Mouse (Mus musculus) myocyte (in vitro differentiated cells): ENCODE measurements at regions not wholly inside any gene's neighbourhood (a gene's known extent, or its start where the extent isn't known, plus 50 kb on each side); places are given as distances from the start of the nearest gene placed in this dataset.

ENCODE experiments used
- CEBPB ChIP-seq: IDR thresholded peaks from 2 replicates; pipeline ENCODE4 v1.6.1; 2011; ENCODE audit warnings: mild to moderate bottlenecking, moderate library complexity; ENCODE audit not compliant: poor library complexity, insufficient read depth, severe bottlenecking
- E2F4 ChIP-seq: IDR thresholded peaks from one replicate; pipeline ENCODE4 v1.6.1; 2011; ENCODE audit warnings: mild to moderate bottlenecking, control low read depth, moderate library complexity; ENCODE audit not compliant: insufficient read depth
- MAX ChIP-seq: IDR thresholded peaks from one replicate; pipeline ENCODE4 v1.6.1; 2011; ENCODE audit warnings: low read depth, mild to moderate bottlenecking, control low read depth
- MYOD1 ChIP-seq, 3 experiments: IDR thresholded peaks; one replicate each; pipeline ENCODE4 v1.6.1; 2011; ENCODE audit warnings: control low read depth in 2 of 3, low read depth in 2 of 3, mild to moderate bottlenecking in 2 of 3, moderate library complexity in 1 of 3; ENCODE audit not compliant: insufficient read length in 2 of 3, control insufficient read depth in 1 of 3
- MYOG ChIP-seq, 3 experiments: IDR thresholded peaks; one replicate each; pipeline ENCODE4 v1.6.1; 2011; ENCODE audit warnings: control low read depth in 2 of 3, low read depth in 2 of 3, mild to moderate bottlenecking in 2 of 3; ENCODE audit not compliant: insufficient read length in 2 of 3, control insufficient read depth in 1 of 3, insufficient read depth in 1 of 3
- POLR2A ChIP-seq: IDR thresholded peaks from one replicate; pipeline ENCODE4 v1.6.1; 2011; ENCODE audit warnings: low read depth, mild to moderate bottlenecking, control low read depth, moderate library complexity; ENCODE audit not compliant: insufficient read length
- POLR2AphosphoS2 ChIP-seq: IDR thresholded peaks from one replicate; pipeline ENCODE4 v1.6.1; 2011; ENCODE audit warnings: low read depth, control low read depth; ENCODE audit not compliant: insufficient read length
- TCF12 ChIP-seq: IDR thresholded peaks from one replicate; pipeline ENCODE4 v1.6.1; 2011; ENCODE audit warnings: mild to moderate bottlenecking, control low read depth; ENCODE audit not compliant: poor library complexity, insufficient read depth, severe bottlenecking
- TCF3 ChIP-seq: IDR thresholded peaks from one replicate; pipeline ENCODE4 v1.6.1; 2011; ENCODE audit warnings: low read depth, control low read depth; ENCODE audit not compliant: insufficient read length
- USF1 ChIP-seq: IDR thresholded peaks from one replicate; pipeline ENCODE4 v1.6.1; 2011; ENCODE audit warnings: low read depth, mild to moderate bottlenecking, control low read depth, moderate library complexity

- no peak for TF ChIP-seq TCF12
- no peak for TF ChIP-seq E2F4
- no peak for TF ChIP-seq POLR2A
- TF ChIP-seq CEBPB = no peak
- no peak for TF ChIP-seq MAX
- TF ChIP-seq POLR2AphosphoS2 = no peak
- no peak for TF ChIP-seq USF1
- no peak for TF ChIP-seq MYOD1 (IDR thresholded peaks at IDR 0.05; ENCODE audit: control insufficient read depth in 1 of 3, insufficient read length in 2 of 3, low read depth in 2 of 3)
- TF ChIP-seq MYOG (IDR thresholded peaks at IDR 0.05; ENCODE audit: control insufficient read depth in 1 of 3, insufficient read depth in 1 of 3, insufficient read length in 2 of 3, low read depth in 2 of 3) = no peak
- no peak for TF ChIP-seq TCF3
Measured at GRCm38 (mm10) chr13:32498205-32498790, 159.8 kb upstream of the Gmds start.
